Mouse (Mus musculus): ENCODE data around the gene Lrig1. TPM values are rescaled to one million over a fixed set of nuclear protein-coding genes. Genes with fewer than 3 reads are reported as not detected.

Lrig1 gene
- total RNA-seq, 2 experiments from 2014 or later = 29.8 to 30.9 TPM

DNA sequence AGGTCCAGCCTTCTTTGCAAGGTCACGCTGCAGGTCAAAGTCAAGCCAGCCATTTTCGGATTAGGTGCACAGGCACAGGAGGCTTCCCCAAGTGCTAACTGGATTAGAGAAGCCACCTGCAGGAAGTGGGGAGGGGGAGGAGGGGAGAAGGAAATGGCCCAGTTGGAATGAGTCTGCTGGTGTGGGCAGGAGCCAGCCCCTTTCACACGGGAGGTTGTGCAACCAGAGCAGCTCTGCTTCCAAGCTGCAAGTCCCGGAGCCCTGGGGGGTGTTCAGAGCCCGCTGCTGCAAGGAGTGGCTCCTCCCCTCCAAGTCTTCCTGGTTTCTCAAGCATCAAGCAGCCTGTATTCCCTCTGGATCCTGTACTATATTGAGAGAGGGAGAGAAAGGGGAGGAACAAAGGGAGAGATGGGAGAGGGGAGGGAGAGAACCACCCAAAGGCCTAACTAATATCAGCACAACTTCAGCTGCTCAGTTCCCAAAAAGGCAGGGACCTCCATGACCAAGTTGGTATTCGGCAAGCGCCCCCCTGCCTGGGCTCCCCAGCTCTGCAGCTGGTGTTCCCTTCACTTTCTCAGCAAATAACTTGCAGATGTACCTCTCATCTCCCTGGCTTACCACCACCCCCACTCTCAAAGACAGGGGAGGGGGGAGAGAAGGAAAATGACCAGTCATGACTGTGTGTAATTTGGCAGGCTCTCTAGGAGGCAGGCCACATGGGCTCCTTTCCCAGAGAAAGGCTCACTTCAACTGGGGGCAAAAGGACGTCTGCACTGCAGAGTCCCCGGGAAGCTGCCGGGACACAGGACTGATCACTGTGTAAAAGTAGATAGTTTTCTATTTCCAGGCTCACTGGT lies 52.2 kb downstream of the Lrig1 start:
- peak; percentile 86 to 92 for DNase-seq

DNA sequence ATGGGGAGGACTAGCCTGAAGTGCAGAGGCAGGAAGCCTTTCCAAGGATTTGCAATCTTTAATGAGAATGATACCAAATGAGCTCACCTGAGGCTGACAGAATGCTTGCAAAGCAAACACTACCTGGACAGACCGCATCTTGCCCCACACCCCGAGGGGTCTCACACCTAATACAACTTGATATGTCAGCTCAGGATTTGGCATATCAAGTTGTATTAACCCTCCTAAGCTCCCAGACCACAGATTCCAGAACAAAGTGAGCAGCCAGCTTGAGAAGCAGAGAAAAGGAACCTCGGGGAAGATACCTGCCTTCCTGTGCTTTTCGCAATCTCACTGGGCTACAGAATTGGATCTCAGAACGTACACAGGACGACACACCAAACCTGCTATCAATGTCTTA lies 53.1 kb downstream of the Lrig1 start:
- no peak for DNase-seq

DNA sequence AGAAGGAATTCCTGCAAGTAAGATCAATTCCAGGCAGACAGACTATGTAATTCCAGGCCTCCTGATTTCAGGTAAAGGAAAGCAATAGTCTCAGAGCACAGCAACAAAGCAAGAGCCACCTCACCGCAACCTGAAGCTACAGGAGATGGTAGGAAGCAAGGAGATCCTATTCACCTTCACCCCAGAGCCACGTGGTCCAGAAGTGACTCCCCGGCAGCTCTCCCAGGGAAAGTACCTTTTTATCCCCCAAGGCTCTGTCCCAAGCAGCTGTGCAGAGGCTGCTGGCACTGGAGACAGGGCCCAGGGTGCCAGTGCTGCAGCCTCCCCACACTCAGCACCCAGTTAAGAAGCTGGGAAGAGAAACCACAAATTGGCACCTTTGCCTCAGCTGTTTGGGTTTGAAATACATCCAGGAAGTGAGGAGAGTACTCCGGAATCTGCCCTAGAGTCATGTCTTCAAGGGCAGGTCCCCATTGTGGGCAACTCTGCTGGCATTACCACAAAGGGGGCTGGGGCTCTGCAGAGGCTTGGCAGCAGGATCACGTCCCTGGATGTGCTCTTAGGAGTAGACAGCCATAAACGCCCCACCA lies 53.6 kb downstream of the Lrig1 start:
- DNase-seq = no peak

DNA sequence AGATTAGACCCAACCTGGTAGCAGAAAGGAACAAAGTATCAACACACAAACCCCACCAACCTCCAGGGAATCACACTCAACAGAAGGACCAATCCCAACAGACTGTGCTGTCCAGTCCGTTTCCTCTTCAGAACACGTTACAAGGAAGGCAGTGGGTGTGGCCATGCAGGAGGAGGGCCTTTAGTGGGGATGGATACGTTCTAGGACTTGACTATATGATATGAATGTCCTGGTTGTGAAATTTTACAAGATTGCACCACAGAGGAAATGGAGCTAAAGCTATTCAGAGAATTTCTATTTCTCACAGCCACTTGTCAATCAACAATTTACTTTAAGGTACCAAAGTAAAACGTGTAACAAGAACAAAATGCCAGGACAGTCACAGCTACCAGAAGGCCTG lies 54.2 kb downstream of the Lrig1 start:
- no peak for DNase-seq

DNA sequence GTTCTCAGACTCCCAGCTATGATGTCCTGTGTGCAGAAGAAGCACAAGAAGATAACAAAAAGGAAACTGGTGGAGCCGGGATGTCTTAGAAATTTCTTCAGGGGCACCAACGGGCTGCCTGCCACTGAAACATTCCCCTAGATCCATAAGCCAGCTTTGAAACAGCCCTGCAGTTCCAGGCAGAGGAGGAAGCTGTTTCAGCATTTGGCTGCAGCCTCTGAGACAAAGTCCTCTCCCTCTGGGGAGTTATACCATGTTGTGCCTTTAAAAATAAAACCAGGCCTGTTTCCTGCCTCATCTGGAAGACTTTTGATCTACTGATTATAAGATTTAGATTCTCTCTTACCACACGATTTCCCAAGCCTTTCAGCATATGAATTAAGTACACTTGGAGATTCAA lies 55.3 kb downstream of the Lrig1 start:
- DNase-seq = no peak

DNA sequence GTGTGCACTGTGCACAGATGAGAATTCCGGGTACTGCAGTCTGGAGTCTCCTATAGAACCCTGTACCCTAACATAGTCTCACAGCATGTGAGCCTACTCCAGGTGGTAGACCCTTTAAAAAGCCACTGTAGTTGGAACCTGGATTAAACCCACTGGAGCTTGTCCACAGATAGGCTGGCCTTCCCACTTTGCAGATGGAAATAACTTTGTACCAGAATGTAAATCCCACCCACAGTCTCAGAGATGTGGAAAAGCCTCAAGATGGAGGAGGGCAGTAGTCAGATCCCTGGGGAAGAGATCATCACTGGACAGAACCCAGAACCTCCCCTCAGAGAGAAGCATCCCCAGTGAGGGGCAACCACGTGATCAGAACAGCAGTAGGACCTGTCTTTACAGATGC lies 56.0 kb downstream of the Lrig1 start:
- no peak for DNase-seq

DNA sequence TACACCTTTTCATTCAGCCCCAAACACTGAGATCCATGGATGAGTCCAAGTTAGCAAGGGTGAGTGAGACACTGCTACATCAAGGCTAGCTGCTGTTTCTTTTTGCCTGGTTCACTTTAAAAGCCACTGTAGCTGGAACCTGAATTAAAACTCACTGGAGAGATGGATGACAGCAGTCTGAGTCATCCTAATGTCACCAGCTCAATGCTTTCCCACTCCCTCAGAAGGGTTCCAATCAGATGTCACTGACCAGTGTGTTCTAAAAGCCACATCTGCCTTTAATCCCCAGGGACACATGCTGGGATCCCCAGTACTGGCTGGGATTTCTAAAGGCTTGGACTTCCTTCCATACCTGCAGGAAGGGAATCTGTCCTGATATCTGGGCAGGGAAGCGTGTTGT lies 57.9 kb downstream of the Lrig1 start:
- no peak for DNase-seq

DNA sequence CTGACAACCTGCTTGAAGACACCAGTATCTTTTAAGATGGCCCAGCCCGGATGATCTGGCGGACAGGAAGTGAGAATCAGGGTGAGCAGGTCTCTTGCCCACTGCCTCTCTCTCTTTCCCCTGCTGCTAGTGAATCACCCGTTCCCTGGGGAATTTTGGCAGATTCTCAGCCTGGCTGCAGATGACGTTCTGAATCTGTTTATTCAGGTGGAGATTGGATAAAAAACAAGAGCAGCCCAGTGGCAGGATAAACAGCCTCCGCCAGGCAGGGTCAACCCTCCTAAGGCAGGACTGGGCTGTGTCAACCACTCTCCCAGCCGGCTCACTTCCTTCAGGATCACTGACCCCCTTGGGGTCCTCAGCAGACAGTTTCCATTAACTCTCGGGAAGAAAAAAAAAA lies 59.7 kb downstream of the Lrig1 start:
- DNase-seq = peak in 1 of 2 experiments; percentile 72

DNA sequence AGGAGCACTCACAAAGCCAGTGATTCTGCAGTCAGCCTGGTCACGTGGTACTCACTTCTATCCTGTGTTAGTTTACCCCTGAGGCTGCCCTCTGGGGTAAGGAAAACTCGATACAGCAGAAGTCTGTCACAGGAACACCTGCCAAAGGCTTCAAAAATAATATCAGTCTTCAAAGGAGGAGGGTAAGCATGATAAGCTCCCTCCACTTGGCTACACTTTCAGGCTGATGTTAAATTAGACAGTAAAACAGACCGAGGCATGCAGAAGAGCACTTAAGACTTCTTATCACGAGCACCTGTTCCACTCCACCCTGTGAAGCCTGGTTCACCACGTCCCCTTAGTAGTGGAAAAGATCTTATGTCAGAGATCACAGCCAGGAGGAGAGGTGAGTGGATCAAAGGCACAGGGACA lies 62.9 kb downstream of the Lrig1 start:
- no peak for DNase-seq

DNA sequence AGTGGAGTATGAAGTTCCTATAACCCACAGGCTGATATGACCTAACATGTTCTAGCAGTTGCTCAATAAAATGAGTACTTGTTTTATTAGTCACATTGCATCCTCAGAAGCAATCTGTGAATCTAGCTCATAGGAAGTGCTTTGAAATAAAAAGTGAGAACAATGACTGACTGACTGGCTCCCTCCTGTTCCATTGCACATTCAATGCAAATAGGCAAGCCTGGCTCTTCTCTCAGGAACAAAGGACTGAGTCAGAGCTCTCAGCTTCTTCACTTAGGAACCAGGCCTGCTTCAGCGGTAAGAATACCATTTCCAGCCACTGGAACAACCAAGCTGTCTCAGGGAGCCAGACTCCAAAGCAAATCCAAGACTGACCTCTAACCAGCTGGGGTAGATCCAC lies 64.6 kb downstream of the Lrig1 start:
- DNase-seq = no peak

DNA sequence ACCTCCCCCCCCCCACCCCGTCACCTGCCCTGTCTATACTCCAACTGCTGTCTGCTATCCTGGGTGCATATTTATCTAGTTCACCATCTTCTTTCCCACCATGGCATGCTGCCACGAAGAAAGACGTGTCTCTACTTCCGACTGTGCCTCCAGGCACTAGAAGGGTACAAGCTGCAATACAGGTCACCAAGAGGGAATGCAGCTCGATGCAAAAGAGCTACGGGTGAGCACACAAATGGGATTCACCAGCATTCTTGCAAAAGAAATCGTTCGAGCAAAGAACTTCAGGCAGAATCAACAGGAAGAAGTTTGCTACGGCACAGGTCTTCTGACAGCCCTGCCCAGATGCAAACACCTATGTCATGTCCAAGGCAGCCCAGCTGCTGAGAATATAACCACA lies 65.2 kb downstream of the Lrig1 start:
- DNase-seq = no peak

DNA sequence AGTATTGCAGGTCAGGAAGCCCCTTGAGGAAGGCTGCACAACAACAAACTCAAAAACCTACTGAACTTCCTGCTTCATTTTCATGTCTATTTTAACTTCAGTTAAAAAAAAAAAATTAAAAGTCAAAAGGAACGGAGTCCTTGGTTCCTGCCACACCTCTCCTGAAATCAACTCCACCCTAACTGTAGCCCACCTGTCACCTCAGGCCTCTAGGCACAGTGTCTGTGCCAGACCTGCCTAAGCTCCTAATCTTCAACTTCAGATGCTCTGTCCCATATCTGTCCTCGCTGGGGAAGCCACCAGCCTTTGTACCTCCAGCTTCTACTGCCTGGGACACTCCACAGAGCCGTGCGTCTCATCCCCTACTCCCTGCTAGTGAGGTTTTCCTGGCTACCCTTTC lies 65.7 kb downstream of the Lrig1 start:
- no peak for DNase-seq

DNA sequence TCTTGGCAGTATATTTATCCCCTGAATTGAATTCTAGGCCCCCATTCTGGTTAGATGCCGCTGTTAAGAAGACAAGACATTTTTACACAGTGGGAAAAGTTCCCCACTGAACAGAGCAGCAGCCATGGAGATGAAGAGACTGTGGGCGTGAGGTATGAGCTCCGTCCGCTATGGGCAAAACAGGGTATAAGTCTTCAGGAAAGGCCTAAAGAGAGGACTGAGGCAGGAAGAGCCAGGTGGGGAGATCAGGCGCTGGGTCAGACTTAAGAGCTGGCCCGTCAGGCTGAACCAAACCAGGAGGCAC lies 68.2 kb downstream of the Lrig1 start:
- no peak for DNase-seq

DNA sequence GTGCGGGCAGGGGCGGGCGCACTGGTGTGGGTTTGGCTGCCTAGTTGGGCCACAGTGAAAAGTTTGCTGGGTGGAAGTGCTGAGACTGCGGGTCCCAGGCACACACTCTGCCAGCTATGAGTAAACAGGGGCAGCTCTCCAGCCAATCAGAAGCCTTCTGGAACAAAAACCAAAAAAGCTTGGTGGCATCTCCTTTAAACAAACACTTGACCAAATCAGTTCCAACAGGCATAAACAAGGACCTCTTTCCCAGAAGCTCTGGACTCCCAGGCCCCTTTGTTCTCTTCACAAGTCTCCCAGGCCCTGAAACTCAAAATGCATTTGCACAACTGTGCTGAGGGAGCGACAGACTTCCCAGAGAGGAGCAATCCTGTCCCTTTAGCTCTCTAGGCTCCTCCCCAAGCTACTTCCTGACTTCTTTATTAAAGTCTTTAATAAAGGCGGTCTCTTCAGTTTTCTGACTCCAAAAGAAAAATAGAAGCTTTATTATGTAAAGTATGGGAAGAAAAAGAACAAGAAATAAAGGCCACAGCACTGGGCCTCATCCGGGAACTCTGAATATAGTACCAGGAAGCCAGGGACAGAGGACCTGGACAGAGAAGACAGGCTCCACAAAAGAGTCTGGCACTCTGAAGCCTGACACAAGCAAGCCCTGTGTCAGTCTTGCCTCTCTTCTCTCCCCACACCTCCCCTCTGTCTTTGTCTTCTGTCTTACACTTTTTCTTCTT lies 68.7 kb downstream of the Lrig1 start:
- no peak for DNase-seq

DNA sequence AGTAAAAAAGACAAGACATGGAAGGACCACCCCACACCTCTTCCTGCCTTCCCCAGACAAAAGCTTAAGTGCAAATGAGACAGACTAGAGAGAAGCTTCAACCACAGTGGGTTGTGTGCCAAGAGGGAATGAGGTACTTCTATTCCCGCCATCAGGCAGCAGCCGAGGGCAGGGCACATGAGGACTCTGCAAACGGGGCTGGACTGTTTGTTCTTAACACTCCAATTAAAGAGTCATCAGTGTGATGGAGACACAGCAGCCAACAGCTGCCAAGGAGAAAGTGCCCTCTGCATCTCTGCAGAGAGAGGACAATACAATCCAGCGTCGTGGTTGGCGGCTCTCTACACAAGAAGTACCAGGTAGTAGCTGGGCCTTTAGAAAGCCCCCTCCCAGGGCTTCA lies 71.2 kb downstream of the Lrig1 start:
- peak in 1 of 2 experiments; percentile 54 for DNase-seq

DNA sequence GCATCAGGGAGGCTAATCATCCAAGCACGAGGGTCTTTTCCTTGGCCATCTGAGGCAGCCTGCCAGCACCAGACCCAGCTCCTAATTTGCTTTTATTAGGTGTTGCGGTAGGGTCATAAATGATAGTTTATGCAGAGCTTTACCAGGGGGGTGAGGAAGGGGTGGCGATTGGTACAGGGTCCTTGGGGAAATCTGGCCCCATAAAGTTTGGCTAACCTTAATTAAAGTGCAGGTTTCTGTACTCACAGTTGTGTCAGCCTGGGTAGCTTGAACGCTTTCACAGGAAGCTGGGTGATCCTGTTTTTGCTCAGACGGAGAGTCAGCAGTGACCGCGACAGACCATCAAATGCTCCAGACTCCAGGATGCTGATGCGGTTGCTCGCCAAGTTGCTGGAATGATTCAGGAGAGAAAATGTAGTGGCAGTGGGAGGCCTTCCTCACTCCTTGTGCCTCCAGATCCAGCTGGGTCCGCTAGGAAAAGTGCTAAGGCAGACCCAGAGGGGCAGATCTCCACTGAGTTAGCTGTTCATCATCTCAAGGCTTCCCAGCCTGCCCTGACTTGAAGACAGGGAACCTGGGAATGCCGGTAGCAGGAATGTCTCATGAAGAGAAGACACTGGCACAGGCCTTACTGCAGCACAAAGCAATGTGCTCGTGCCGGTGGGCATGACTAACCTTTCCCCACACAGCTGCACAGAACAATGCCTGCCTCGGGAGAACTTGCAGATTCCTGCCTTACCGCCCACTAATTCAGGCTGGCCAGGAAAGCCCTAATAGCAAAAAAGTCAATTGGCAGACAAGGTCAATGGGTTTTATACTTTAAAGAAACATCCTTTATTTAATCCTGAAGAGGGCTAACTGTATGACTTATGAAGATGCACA lies 72.0 kb downstream of the Lrig1 start:
- DNase-seq = no peak

DNA sequence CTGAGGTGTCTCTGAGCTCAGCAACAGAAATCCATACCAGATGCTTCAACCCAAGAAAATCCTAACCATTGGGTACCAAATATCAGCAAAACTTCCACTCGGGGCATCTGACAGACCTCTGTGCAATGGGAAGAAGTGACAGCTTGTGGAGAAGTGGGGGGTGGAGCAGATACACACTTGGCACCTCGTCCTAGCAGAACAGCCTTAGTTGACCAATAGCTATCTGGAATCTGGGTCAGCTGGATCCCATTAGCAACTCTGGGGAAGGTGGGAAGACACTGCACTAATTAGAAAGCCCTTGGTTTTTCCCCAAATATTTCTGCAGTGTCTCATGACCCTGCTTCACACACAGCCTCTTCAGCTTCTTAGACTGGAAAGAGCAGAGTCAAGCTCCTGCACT lies 73.2 kb downstream of the Lrig1 start:
- DNase-seq = no peak

DNA sequence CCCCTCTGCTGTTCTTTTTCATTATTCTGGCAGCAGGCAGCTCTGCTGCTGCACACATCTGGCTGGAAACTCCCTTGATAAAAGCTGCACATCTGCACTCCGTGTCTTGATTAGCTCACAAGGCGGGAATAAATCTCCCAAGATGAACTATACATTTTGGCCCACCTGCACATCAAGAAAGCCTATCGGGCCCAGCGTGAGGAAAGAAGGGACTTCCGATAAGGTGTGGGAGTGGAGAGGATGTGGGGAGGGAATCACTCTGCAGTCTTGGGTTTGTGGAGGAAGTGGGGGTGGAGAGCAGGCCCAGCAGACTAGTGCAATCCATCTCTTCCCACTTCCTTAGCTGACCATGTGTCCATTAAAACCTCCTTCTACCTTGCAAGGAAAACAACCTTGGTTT lies 74.1 kb downstream of the Lrig1 start:
- DNase-seq = no peak

DNA sequence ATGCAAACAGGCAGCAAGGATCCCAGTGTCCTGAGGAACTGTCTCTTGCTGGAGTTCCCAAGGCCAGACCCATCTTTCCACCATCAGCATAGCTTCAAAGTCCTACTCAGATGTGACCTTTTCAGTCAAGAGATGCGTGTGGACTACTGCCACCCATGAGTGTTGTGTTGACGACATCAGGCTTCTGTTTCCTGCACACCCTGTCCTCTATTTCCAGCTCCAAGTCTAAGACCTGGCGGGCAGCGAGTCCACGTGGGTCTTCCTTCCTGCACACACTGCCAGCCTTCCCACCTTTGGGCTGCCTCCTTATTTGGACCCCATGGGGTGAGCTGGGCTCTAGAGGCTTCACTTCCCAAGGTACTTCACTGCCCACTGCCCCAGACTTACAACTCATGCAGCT lies 75.4 kb downstream of the Lrig1 start:
- no peak for DNase-seq

DNA sequence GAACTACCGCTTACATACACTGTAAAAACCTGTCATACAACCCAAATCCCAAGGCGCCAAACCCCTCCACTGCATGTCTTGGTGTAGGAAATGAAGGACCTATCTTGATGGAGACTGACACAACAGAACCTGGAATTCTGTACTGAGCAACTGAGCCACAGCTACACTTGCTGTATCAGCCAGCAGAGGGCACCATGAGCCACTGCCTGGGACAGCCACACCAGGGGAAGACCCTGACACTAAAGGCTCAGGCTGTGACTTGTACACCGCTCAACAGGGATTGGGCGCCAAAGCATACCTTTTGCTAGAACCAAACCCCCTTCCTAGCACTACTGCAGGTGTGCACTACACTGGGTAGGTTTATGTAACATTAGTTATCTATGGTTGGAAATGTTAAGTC lies 77.0 kb downstream of the Lrig1 start:
- peak; percentile 64 to 85 for DNase-seq

DNA sequence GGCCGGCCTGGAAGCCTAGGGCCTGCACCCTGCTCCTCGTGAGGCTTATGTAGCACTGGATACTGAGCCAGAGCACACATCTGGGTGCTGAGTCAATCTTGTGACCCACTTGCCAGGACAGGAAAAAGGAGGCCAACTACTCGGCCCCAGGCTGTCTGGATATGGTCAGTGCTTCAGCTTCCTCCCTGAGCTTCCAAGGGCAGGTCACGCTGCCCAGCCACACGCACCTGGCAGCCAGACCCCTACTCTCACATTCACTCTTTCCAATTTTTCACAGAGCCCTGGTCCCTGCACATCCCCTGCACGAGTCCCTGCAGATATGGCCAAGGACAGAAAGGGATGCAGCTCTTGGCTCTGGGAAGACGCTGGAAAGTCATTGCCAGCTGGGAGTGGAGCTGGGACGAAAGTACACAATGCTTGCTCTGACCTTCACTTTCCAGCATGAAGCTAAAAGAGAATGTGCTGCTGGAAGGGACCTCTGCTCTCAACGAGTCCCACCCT lies 79.1 kb downstream of the Lrig1 start:
- DNase-seq = peak; percentile 80 to 87

DNA sequence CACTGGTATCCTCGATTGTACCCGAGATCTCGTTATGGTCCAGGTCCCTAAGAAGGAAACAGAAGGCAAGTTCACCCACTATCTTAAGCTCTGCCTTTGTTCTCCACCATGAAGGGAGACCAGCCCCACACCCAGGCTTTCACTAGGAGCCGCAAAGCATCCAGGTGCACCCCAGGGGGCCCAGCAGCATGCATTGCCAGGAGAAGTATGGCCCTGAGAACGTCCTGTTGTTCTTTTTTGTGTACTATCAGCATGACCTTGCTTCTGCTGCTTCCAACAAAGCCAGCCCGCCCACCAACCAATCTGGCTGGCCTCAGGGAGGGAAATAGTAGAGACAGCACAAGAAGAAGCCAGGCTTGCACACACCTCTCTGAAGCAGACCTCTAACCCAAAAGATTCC lies 79.7 kb downstream of the Lrig1 start:
- DNase-seq = no peak
